Mouse (Mus musculus) neural tube, embryonic 13.5 days (tissue): Measurements from ENCODE around the gene Tpmt. TPM values are rescaled to one million over a fixed set of nuclear protein-coding genes. Genes with fewer than 3 reads are reported as not detected.

Experiments
- ATAC-seq: fragments of 200-750 bp; cut with Nextera tagmentation; 2 replicates; pipeline ENCODE4 v1.8.0; 2017; ENCODE audit warnings: low read depth, mild to moderate bottlenecking, moderate TSS enrichment, moderate library complexity
- H3K27ac ChIP-seq: fragments of 300-500 bp; sonication (generic); replicated peaks from 2 replicates; pipeline ENCODE4 v1.5.1; 2015; ENCODE audit warnings: moderate library complexity, mild to moderate bottlenecking, inconsistent platforms
- H3K27me3 ChIP-seq: fragments of 300-500 bp; sonication (generic); 2 replicates; pipeline ENCODE4 v1.6.1; 2015; ENCODE audit warnings: mild to moderate bottlenecking, inconsistent platforms
- H3K36me3 ChIP-seq: fragments of 300-500 bp; sonication (generic); 2 replicates; pipeline ENCODE4 v1.6.1; 2015; ENCODE audit warnings: mild to moderate bottlenecking, inconsistent platforms
- H3K4me1 ChIP-seq: fragments of 300-500 bp; sonication (generic); replicated peaks from 2 replicates; pipeline ENCODE4 v1.6.1; 2015; ENCODE audit warnings: inconsistent platforms
- H3K4me2 ChIP-seq: fragments of 300-500 bp; sonication (generic); 2 replicates; pipeline ENCODE4 v1.6.1; 2015; ENCODE audit warnings: inconsistent platforms, mild to moderate bottlenecking, moderate library complexity
- H3K4me3 ChIP-seq: fragments of 300-500 bp; sonication (generic); 2 replicates; pipeline ENCODE4 v1.5.1; 2015; ENCODE audit warnings: mild to moderate bottlenecking, inconsistent platforms
- H3K9ac ChIP-seq: fragments of 300-500 bp; sonication (generic); 2 replicates; pipeline ENCODE4 v1.6.1; 2015; ENCODE audit warnings: moderate library complexity, mild to moderate bottlenecking, inconsistent platforms
- H3K9me3 ChIP-seq: fragments of 300-500 bp; sonication (generic); 2 replicates; pipeline ENCODE4 v1.6.1; 2016; ENCODE audit warnings: inconsistent platforms
- WGBS: fragments of 180-500 bp; shearing (Covaris S2); methylation state at CpG from one replicate; pipeline ENCODE4 v1.1.7; 2015; 5-methylcytosine and 5-hydroxymethylcytosine counted together
- polyA plus RNA-seq: library from polyadenylated mRNA; unstranded; fragments of >200 nt; fragmentation: Nextera tagmentation; extraction: Ambion mirVana; gene quantifications from 2 replicates; pipeline ENCODE4 v1.2.1, GENCODE M21; 2015

The Tpmt gene
- polyA plus RNA-seq, 1 experiment from 2014 or later: 33.4 TPM

- WGBS: 81% methylated on average over 6 of the region's 6 CpGs
- Histone ChIP-seq H3K4me2 (no peak overlapping the region), H3K27me3 (no peaks in the 10 kb centered on the region), H3K27ac (no peak overlapping the region), H3K4me1 (peaks cover 10% of the 10 kb centered on the region; the same call in 1 of the 2 replicates), H3K9ac (no peak overlapping the region), H3K36me3 (peaks cover 6% of the 10 kb centered on the region; the same call in 1 of the 2 replicates), H3K9me3 (no peaks in the 10 kb centered on the region), H3K4me3 (no peak overlapping the region)
- no peak for ATAC-seq
Measured at GRCm38 (mm10) chr13:47037946-47038345, 6.6 kb downstream of the Tpmt start.

DNA sequence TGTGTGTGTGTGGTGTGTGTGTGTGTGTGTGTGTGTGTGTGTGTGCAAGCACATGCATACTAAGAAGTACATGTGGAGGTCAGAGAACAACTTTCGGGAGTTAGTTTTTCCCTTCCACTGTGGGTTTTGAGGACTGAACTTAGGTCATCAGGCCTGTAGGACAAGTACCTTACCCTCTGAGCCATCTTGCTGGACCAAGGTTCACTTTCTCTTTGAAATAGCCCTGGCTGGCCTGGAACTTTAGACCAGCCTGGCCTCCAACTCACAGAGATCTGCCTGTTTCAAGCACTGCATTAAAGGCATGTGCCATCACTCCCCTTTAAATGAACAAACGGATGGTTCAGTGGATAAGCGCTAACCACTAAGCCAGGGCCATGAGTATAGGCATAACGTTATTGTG is 10.9 kb downstream of the Tpmt start:
- Histone ChIP-seq H3K4me2 (no peak overlapping the region), H3K36me3 (peaks cover 22% of the 10 kb centered on the region), H3K9ac (no peak overlapping the region), H3K4me3 (no peak overlapping the region), H3K27ac (no peak overlapping the region), H3K4me1 (no peaks in the 10 kb centered on the region), H3K9me3 (no peaks in the 10 kb centered on the region), H3K27me3 (no peaks in the 10 kb centered on the region)
- no peak for ATAC-seq
- WGBS: 90% methylated on average over 4 of the region's 4 CpGs

GRCm38 (mm10) chr13:47030376-47031107 is 14.0 kb downstream of the Tpmt start:
- Histone ChIP-seq H3K27me3 (no peaks in the 10 kb centered on the region), H3K4me1 (no peaks in the 10 kb centered on the region), H3K27ac (no peak overlapping the region), H3K9ac (no peak overlapping the region), H3K9me3 (no peaks in the 10 kb centered on the region), H3K4me3 (no peak overlapping the region), H3K4me2 (no peak overlapping the region), H3K36me3 (peaks cover 24% of the 10 kb centered on the region)
- no peak for ATAC-seq
- 88% methylated on average over 17 of the region's 17 CpGs for WGBS

GRCm38 (mm10) chr13:47020798-47021197 is 23.7 kb downstream of the Tpmt start:
- ATAC-seq: no peak
- H3K27ac ChIP-seq: no peak overlapping the region
- 62% methylated on average over 7 of the region's 7 CpGs for WGBS
- no peak overlapping the region for H3K4me3 ChIP-seq
- H3K9ac ChIP-seq: no peak overlapping the region
- no peak overlapping the region for H3K4me2 ChIP-seq
- 0 out of 2 replicates have a peak, but pooled peaks cover 5% of the 10 kb centered on the region for H3K4me1 ChIP-seq
- H3K36me3 ChIP-seq: peaks cover 17% of the 10 kb centered on the region; the same call in 1 of the 2 replicates
- H3K27me3 ChIP-seq: 0 out of 2 replicates have a peak, but pooled peaks cover 2% of the 10 kb centered on the region
- H3K9me3 ChIP-seq: no peaks in the 10 kb centered on the region

DNA sequence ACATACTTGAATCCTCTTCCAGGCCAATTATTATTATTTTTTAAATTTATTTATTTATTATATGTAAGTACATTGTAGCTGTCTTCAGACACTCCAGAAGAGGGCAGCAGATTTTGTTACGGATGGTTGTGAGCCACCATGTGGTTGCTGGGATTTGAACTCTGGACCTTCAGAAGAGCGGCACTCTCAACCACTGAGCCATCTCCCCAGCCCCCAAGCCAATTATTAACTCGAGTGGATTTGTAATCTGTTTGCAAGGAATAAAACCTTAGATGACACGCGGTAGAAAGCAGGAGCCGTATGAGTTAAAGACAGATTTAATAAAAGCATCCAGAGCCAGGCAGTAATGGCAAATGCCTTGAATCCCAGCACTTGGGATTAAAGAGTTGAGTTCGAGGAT is 24.8 kb downstream of the Tpmt start:
- Histone ChIP-seq H3K4me3 (no peak overlapping the region), H3K36me3 (peaks cover 8% of the 10 kb centered on the region; the same call in 1 of the 2 replicates), H3K4me2 (no peak overlapping the region), H3K27ac (no peak overlapping the region), H3K27me3 (0 out of 2 replicates have a peak, but pooled peaks cover 5% of the 10 kb centered on the region), H3K9ac (no peak overlapping the region), H3K4me1 (peaks cover 8% of the 10 kb centered on the region; the same call in 1 of the 2 replicates), H3K9me3 (no peaks in the 10 kb centered on the region)
- no peak for ATAC-seq
- WGBS: 85% methylated on average over 7 of the region's 7 CpGs

DNA sequence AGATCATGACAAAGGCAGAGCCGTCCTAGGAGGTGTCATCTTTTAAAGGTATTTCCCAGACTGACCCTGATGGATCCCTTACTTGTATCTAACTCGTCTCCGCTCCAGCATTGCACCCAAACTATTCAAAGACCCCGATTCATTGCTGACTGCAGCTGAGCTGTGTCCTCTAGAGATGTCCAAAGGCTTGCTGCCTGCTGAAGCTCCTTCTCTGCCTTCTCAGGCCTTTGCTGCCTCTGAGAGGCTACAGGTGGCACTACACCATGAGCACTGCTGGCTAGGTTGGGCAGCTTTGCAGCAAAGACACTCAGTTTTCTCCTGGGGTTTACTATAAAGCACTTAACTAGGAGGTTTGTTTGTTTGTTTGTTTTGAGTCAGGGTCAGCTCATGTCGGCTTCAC is 27.3 kb downstream of the Tpmt start:
- H3K36me3 ChIP-seq: 0 out of 2 replicates have a peak, but pooled peaks cover 4% of the 10 kb centered on the region
- H3K4me2 ChIP-seq: no peak overlapping the region
- H3K9me3 ChIP-seq: 0 out of 2 replicates have a peak, but pooled peaks cover 4% of the 10 kb centered on the region
- peaks cover 19% of the 10 kb centered on the region for H3K4me1 ChIP-seq
- H3K27ac ChIP-seq: no peak overlapping the region
- no peak overlapping the region for H3K9ac ChIP-seq
- 45% methylated on average over 5 of the region's 5 CpGs for WGBS
- no peak for ATAC-seq
- H3K4me3 ChIP-seq: no peak overlapping the region
- peaks cover 11% of the 10 kb centered on the region; the same call in 1 of the 2 replicates for H3K27me3 ChIP-seq

DNA sequence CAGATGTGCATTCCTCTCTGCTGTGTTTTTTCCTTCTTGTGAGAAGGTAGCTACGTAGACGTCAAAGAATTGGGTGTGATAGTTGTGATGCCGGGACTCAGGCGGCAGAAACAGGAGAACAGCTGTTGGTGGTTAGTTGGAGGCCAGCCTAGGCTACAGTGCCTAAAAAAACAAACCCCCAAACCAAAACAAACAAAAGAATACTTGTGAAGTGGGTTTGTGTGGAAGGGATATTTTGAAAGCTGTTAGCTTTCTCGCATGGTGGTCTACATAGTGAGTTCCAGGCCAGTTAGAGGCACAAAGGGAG is 29.4 kb downstream of the Tpmt start:
- peaks cover 11% of the 10 kb centered on the region; the same call in 1 of the 2 replicates for H3K27me3 ChIP-seq
- H3K9me3 ChIP-seq: peaks cover 24% of the 10 kb centered on the region
- WGBS: 77% methylated on average over 5 of the region's 5 CpGs
- peak overlapping the region; percentile 70 for H3K9ac ChIP-seq
- H3K36me3 ChIP-seq: 0 out of 2 replicates have a peak, but pooled peaks cover 7% of the 10 kb centered on the region
- H3K4me2 ChIP-seq: peak overlapping the region; percentile 96
- peak overlapping the region; percentile 60 for H3K4me3 ChIP-seq
- no peak overlapping the region for H3K27ac ChIP-seq
- peaks cover 14% of the 10 kb centered on the region for H3K4me1 ChIP-seq
- ATAC-seq: no peak

GRCm38 (mm10) chr13:47014334-47015194 is 30.0 kb downstream of the Tpmt start, which contains the start of gene Nhlrc1:
Gene Nhlrc1 (minus strand): TSS chr13:47014850.
- Histone ChIP-seq H3K9ac (peak within 1 kb of the TSS; percentile 70), H3K9me3 (peaks cover 30% of the 10 kb centered on the region), H3K4me3 (peak within 1 kb of the TSS; percentile 60), H3K4me2 (peak within 1 kb of the TSS; percentile 96), H3K36me3 (0 out of 2 replicates have a peak, but pooled peaks cover 11% of the 10 kb centered on the region), H3K27ac (no peak within 1 kb of the TSS), H3K27me3 (peaks cover 11% of the 10 kb centered on the region; the same call in 1 of the 2 replicates), H3K4me1 (peaks cover 14% of the 10 kb centered on the region)
- WGBS: 3% methylated on average over 65 of the region's 73 CpGs
- ATAC-seq: peak; percentile 87

DNA sequence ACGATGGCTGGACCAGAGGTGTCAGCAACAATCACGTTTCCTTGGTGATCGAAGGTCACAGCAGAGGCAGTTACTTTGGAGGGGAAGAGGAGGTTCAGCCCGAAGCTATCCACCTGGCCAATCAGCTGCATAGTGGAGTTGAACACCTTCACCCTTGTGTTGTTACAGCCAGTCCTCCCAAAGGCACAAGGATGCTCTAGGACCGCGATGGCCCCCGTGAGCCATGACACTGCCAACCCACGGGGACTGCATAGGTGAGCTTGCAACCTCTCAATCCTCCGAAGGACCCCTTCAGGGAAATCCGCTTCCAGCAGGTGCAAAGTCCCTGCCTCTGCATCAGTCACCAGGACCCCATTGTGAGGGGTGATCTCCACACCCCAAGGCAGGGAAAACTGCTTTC is 30.8 kb downstream of the Tpmt start:
- peak overlapping the region; percentile 70; the same call in 1 of the 2 replicates for H3K9ac ChIP-seq
- H3K4me3 ChIP-seq: peak overlapping the region; percentile 60
- H3K4me2 ChIP-seq: peak overlapping the region; percentile 96
- WGBS: 68% methylated on average over 10 of the region's 10 CpGs
- H3K9me3 ChIP-seq: peaks cover 35% of the 10 kb centered on the region
- peaks cover 11% of the 10 kb centered on the region; the same call in 1 of the 2 replicates for H3K27me3 ChIP-seq
- no peak overlapping the region for H3K27ac ChIP-seq
- H3K36me3 ChIP-seq: 0 out of 2 replicates have a peak, but pooled peaks cover 12% of the 10 kb centered on the region
- ATAC-seq: peak; percentile 9; the same call in 1 of the 2 replicates
- H3K4me1 ChIP-seq: peaks cover 14% of the 10 kb centered on the region

DNA sequence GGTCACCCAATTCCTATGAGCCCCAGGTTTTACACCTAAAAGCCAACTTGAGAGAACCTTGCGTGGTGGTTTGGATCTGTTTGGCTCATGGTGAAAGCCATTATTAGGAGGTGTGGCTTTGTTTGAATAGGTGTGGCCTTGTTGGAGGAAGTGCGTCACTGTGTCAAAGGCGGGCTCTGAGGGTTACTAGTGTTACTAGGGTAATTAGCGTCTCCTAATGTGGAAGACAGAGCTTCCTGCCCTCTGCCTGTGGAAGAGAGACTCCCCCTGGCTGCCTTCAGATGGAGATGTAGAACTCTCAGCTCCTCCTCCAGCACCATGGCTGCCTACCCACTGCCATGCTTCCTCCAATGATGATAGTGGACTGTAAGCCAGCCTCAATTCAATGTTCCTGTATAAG is 42.9 kb downstream of the Tpmt start:
- Histone ChIP-seq H3K4me3 (no peak overlapping the region), H3K27me3 (no peaks in the 10 kb centered on the region), H3K4me2 (no peak overlapping the region), H3K36me3 (no peaks in the 10 kb centered on the region), H3K27ac (no peak overlapping the region), H3K9me3 (no peaks in the 10 kb centered on the region), H3K4me1 (no peaks in the 10 kb centered on the region), H3K9ac (no peak overlapping the region)
- no peak for ATAC-seq
- 93% methylated on average over 4 of the region's 4 CpGs for WGBS

DNA sequence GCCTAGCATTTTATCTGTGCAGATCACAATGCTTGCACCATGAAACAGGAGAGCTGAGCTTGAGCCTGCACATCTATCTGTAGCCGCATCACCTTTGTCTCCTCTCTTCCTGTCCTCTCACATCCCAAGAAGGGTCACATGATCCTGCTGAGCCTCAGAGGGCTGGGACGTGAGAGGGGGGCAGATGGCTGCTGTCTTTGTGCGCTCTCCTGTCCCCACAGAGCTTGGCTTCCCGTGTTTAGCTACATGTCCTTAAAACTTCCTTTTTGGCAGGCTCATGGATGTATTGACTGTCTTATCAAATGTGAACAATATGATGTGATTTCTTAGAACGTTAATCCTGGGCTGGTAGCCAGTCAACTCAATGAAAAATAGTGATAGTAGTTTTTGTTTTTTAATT is 45.0 kb downstream of the Tpmt start:
- H3K4me3 ChIP-seq: no peak overlapping the region
- 67% methylated on average over 5 of the region's 5 CpGs for WGBS

GRCm38 (mm10) chr13:46997355-46997754 is 47.2 kb downstream of the Tpmt start:
- no peak overlapping the region for H3K27ac ChIP-seq
- ATAC-seq: no peak
- H3K4me1 ChIP-seq: no peaks in the 10 kb centered on the region
- H3K9me3 ChIP-seq: no peaks in the 10 kb centered on the region
- H3K4me2 ChIP-seq: no peak overlapping the region
- no peaks in the 10 kb centered on the region for H3K36me3 ChIP-seq
- 80% methylated on average over 4 of the region's 4 CpGs for WGBS
- H3K27me3 ChIP-seq: no peaks in the 10 kb centered on the region
- H3K4me3 ChIP-seq: no peak overlapping the region
- H3K9ac ChIP-seq: no peak overlapping the region

More for the DNA sequence above, 45.0 kb downstream of the Tpmt start:
- Histone ChIP-seq H3K27ac (no peak overlapping the region), H3K27me3 (no peaks in the 10 kb centered on the region), H3K36me3 (no peaks in the 10 kb centered on the region), H3K9ac (no peak overlapping the region), H3K4me1 (no peaks in the 10 kb centered on the region), H3K4me2 (no peak overlapping the region), H3K9me3 (no peaks in the 10 kb centered on the region)
- no peak for ATAC-seq
